Comparison of ENCODE assay signal across 8 mouse cellular contexts in the genomic region with DNA sequence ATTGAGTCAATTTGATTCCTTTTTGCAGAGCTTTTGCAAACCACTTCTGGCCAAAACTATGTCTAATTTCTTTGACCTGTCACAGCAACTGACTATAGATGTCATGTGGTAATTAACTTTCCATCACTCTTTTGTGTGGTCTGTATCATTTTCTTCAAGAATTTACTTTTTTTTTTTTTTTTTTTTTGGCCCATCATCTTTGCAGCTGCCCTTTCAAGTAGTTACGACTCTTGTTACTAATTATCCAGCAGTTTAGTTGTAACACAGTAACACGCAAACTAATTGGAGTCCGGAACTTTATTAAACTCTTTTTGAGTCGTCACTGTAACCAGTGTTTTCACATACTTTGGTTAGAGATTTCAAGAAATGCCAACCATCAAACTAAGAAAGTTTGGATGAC. TPM values are rescaled to one million over a fixed set of nuclear protein-coding genes. Genes with fewer than 3 reads are reported as not detected.
A peak's percentile ranks its signal among the peaks of the same experiment; 100 is the strongest.
DNase-seq lines count a peak whose midpoint lies in the region; ATAC-seq and TF ChIP-seq lines count a peak whose summit lies in the region.

No protein-coding gene starts in this region.

- no peak for DNase-seq in heart, adult 11 months
- no peak for DNase-seq in CH12.LX (ENCODE audit: extremely low read depth)
- no peak for DNase-seq in forebrain, embryonic 14.5 days (ENCODE audit: low spot score)
- no peak for DNase-seq in embryo, embryonic 9.5 days (ENCODE audit: extremely low spot score)
- DNase-seq in left cerebral cortex, adult 9 months (ENCODE audit: low spot score in 2 of 2), result no peak
- no peak for DNase-seq in thymus, postnatal 0 days (ENCODE audit: low spot score)

- peak overlapping the region; percentile 72 for H3K4me2 ChIP-seq in heart, embryonic 11.5 days
- peak overlapping the region; percentile 63 for H3K4me2 ChIP-seq in CH12.LX (ENCODE audit: insufficient read depth, low read depth, poor library complexity, severe bottlenecking)
- H3K4me2 ChIP-seq in forebrain, embryonic 14.5 days (ENCODE audit: low read length), result peak overlapping the region; percentile 73
- peak overlapping the region; percentile 93 for H3K4me2 ChIP-seq in liver, embryonic 15.5 days

- peaks cover 25% of the 10 kb centered on the region for H3K79me2 ChIP-seq in CH12.LX (replicated peaks; ENCODE audit: control insufficient read depth, extremely low read depth, insufficient read depth, poor library complexity, severe bottlenecking)

- ATAC-seq in heart, embryonic 11.5 days (replicated peaks; ENCODE audit: insufficient number of reproducible peaks, low FRiP score, low TSS enrichment), result no peak
- ATAC-seq in forebrain, embryonic 14.5 days, result no peak
- ATAC-seq in liver, embryonic 15.5 days (ENCODE audit: insufficient read depth), result no peak

- no peaks in the 10 kb centered on the region for H3K9me3 ChIP-seq in heart, embryonic 11.5 days (replicated peaks; ENCODE audit: control insufficient read depth, low read length)
- no peaks in the 10 kb centered on the region for H3K9me3 ChIP-seq in CH12.LX (replicated peaks; ENCODE audit: low read length)
- no peaks in the 10 kb centered on the region for H3K9me3 ChIP-seq in forebrain, embryonic 14.5 days (replicated peaks; ENCODE audit: control insufficient read depth, low read length)
- no peaks in the 10 kb centered on the region for H3K9me3 ChIP-seq in liver, embryonic 15.5 days (replicated peaks)

- 22% methylated on average over 4 of the region's 4 CpGs for WGBS in heart, embryonic 11.5 days (ENCODE audit: insufficient replicate concordance)
- 2% methylated on average over 4 of the region's 4 CpGs for WGBS in forebrain, embryonic 14.5 days
- 19% methylated on average over 4 of the region's 4 CpGs for WGBS in liver, embryonic 15.5 days (ENCODE audit: insufficient replicate concordance)

- H3K36me3 ChIP-seq in heart, embryonic 11.5 days (ENCODE audit: control insufficient read depth, insufficient read depth, low read length), result no peaks in the 10 kb centered on the region
- H3K36me3 ChIP-seq in CH12.LX (replicated peaks in 1 of 2; ENCODE audit: control insufficient read depth in 1 of 2, insufficient read depth in 1 of 2, low read length in 1 of 2), result no peaks in the 10 kb centered on the region
- H3K36me3 ChIP-seq in forebrain, embryonic 14.5 days (ENCODE audit: control insufficient read depth, insufficient read depth, low read length), result no peaks in the 10 kb centered on the region
- no peaks in the 10 kb centered on the region for H3K36me3 ChIP-seq in liver, embryonic 15.5 days (replicated peaks)

- no peak for TF ChIP-seq EP300 in CH12.LX (IDR thresholded peaks at IDR 0.05; ENCODE audit: low read length)

- peak overlapping the region; percentile 94 for H3K4me3 ChIP-seq in heart, embryonic 11.5 days (ENCODE audit: low read depth, low read length)
- H3K4me3 ChIP-seq in CH12.LX (replicated peaks in 1 of 3; ENCODE audit: low read depth in 2 of 3, low read length in 2 of 3, poor library complexity in 1 of 3), result peak overlapping the region; percentile 49 to 95 (median 84)
- peak overlapping the region; percentile 94 for H3K4me3 ChIP-seq in forebrain, embryonic 14.5 days (ENCODE audit: low read depth, low read length)
- peak overlapping the region; percentile 86 for H3K4me3 ChIP-seq in liver, embryonic 15.5 days (replicated peaks)

- dilution Hi-C loops in CH12.LX (cut with MboI; ENCODE audit: extremely low pct_ligation_motif_present, extremely low pct_unique_long_range_greater_than_20kb, low sequenced_read_pairs), result no loop called here

- in situ Hi-C loops in CH12.LX (cut with MboI; ENCODE audit: low pct_ligation_motif_present, low pct_unique_long_range_greater_than_20kb, low sequenced_read_pairs), result loop anchor here (5.0 kb wide), 1 partner anchor 42 kb away; no protein-coding TSS in a partner anchor

- TF ChIP-seq CTCF in CH12.LX (conservative IDR thresholded peaks at IDR 0.05 in 1 of 2, IDR thresholded peaks at IDR 0.05 in 1 of 2; ENCODE audit: low read depth in 2 of 2, low read length in 2 of 2), result no peak

- H3K27ac ChIP-seq in heart, embryonic 11.5 days (ENCODE audit: low read depth, low read length), result no peak overlapping the region
- H3K27ac ChIP-seq in CH12.LX (ENCODE audit: insufficient read depth, low read depth), result no peak overlapping the region
- H3K27ac ChIP-seq in forebrain, embryonic 14.5 days (ENCODE audit: low read depth, low read length), result no peak overlapping the region
- H3K27ac ChIP-seq in liver, embryonic 15.5 days (replicated peaks), result no peak overlapping the region

- H3K9ac ChIP-seq in heart, embryonic 11.5 days (ENCODE audit: low read depth, low read length), result peak overlapping the region; percentile 99; the same call in 1 of the 2 replicates
- H3K9ac ChIP-seq in CH12.LX (ENCODE audit: insufficient read depth, low read depth), result peak overlapping the region; percentile 99; the same call in 1 of the 2 replicates
- peak overlapping the region; percentile 97 for H3K9ac ChIP-seq in forebrain, embryonic 14.5 days (ENCODE audit: low read length)
- peak overlapping the region; percentile 91; the same call in 1 of the 2 replicates for H3K9ac ChIP-seq in liver, embryonic 15.5 days

- TF ChIP-seq RAD21 in CH12.LX (IDR thresholded peaks at IDR 0.05; ENCODE audit: low read depth, low read length), result no peak

- no peak for TF ChIP-seq POLR2A in CH12.LX (IDR thresholded peaks at IDR 0.05; ENCODE audit: low read depth, low read length)

- no peaks in the 10 kb centered on the region for H3K27me3 ChIP-seq in heart, embryonic 11.5 days (ENCODE audit: control insufficient read depth, insufficient read depth, low read length)
- peaks cover 16% of the 10 kb centered on the region for H3K27me3 ChIP-seq in CH12.LX (replicated peaks)
- no peaks in the 10 kb centered on the region for H3K27me3 ChIP-seq in forebrain, embryonic 14.5 days (replicated peaks; ENCODE audit: control insufficient read depth, insufficient read depth, low read length)
- H3K27me3 ChIP-seq in liver, embryonic 15.5 days, result peaks cover 19% of the 10 kb centered on the region

- no peaks in the 10 kb centered on the region; the same call in 1 of the 2 replicates for H3K4me1 ChIP-seq in heart, embryonic 11.5 days (ENCODE audit: control insufficient read depth, insufficient read depth, low read length)
- H3K4me1 ChIP-seq in CH12.LX (ENCODE audit: control insufficient read depth in 1 of 2, insufficient read depth in 2 of 2), result peaks cover 0 to 16% of the 10 kb centered on the region in 2 experiments; a peak in 2 of 4 replicates
- peaks cover 15% of the 10 kb centered on the region for H3K4me1 ChIP-seq in forebrain, embryonic 14.5 days (ENCODE audit: control insufficient read depth, insufficient read depth, low read length)
- H3K4me1 ChIP-seq in liver, embryonic 15.5 days (replicated peaks), result peaks cover 15% of the 10 kb centered on the region

TF ChIP-seq in CH12.LX, 34 proteins besides CTCF, POLR2A, EP300 and RAD21:
- TF ChIP-seq ELF1 (IDR thresholded peaks at IDR 0.05; ENCODE audit: low read depth, low read length), result no peak
- peak; percentile 59; the same call in 1 of the 2 replicates for TF ChIP-seq ZNF384 (IDR thresholded peaks at IDR 0.05; ENCODE audit: low read depth, low read length)

RNA-seq across cellular contexts. Expression of gene Epc2, which starts 0.8 kb away (rescaled TPM):
- 6.5 and 8.2 TPM in 2 replicates for polyA plus RNA-seq in heart, embryonic 11.5 days (2014; fragmentation: Nextera tagmentation; extraction: Ambion mirVana)
- total RNA-seq in CH12.LX (2012; rRNA removed) (10.5 and 11.5 TPM in 2 replicates), CH12.LX (2014; rRNA removed) (19.2 and 20.2 TPM in 2 replicates)
- 20.3 and 22.8 TPM in 2 replicates for polyA plus RNA-seq in CH12.LX (2012; ENCODE audit: insufficient read length, low read depth)
- 20.7 and 23.3 TPM in 2 replicates for polyA plus RNA-seq in forebrain, embryonic 14.5 days (2014; fragmentation: Nextera tagmentation; extraction: Ambion mirVana)
- polyA plus RNA-seq in liver, embryonic 15.5 days (2015; fragmentation: Nextera tagmentation; extraction: Ambion mirVana), result 2.0 and 2.1 TPM in 2 replicates
- 7.4 and 8.0 TPM in 2 replicates for polyA plus RNA-seq in thymus, postnatal 0 days (2015; fragmentation: Nextera tagmentation; extraction: Ambion mirVana)
